11 mouse cellular contexts compared by ENCODE assay signal in genomic region chr17:47689894-47690293, GRCm38 (mm10). TPM values are rescaled to one million over a fixed set of nuclear protein-coding genes. Genes with fewer than 3 reads are reported as not detected.
DNase-seq lines count a peak whose midpoint lies in the region; ATAC-seq and TF ChIP-seq lines count a peak whose summit lies in the region.
"Had no signal": no experiment of that assay in that cellular context is flagged by ENCODE, and none has a peak within 500 bp of the region (broad histone marks: within the 10 kb centered on the region; RNA-seq: fewer than 3 reads in every experiment).

No protein-coding gene starts in this region.

- no peak for TF ChIP-seq POLR2A in cortical plate, adult 2 months (IDR thresholded peaks at IDR 0.05; ENCODE audit: extremely low read depth, insufficient read depth, low read length)

- H3K27ac ChIP-seq in heart, embryonic 15.5 days = no peak overlapping the region
- no peak overlapping the region for H3K27ac ChIP-seq in cortical plate, adult 2 months (ENCODE audit: insufficient read depth, low read length)
- H3K27ac ChIP-seq in forebrain, embryonic 12.5 days = no peak overlapping the region
- no peak overlapping the region for H3K27ac ChIP-seq in liver, embryonic 15.5 days (replicated peaks)

- H3K4me2 ChIP-seq in heart, embryonic 15.5 days = peak overlapping the region; percentile 97; the same call in 1 of the 2 replicates
- H3K4me2 ChIP-seq in forebrain, embryonic 12.5 days = peak overlapping the region; percentile 98
- no peak overlapping the region for H3K4me2 ChIP-seq in liver, embryonic 15.5 days

- no peaks in the 10 kb centered on the region; the same call in 1 of the 2 replicates for H3K27me3 ChIP-seq in heart, embryonic 15.5 days
- H3K27me3 ChIP-seq in forebrain, embryonic 12.5 days = peaks cover 33% of the 10 kb centered on the region
- peaks cover 45% of the 10 kb centered on the region for H3K27me3 ChIP-seq in liver, embryonic 15.5 days

- TF ChIP-seq CTCF in cortical plate, adult 2 months (IDR thresholded peaks at IDR 0.05; ENCODE audit: extremely low read depth, insufficient read depth, low read length) = no peak

- H3K9ac ChIP-seq in heart, embryonic 15.5 days = no peak overlapping the region
- no peak overlapping the region for H3K9ac ChIP-seq in forebrain, embryonic 12.5 days
- no peak overlapping the region for H3K9ac ChIP-seq in liver, embryonic 15.5 days

- peaks cover 6% of the 10 kb centered on the region for H3K36me3 ChIP-seq in heart, embryonic 15.5 days
- peaks cover 4% of the 10 kb centered on the region; the same call in 1 of the 2 replicates for H3K36me3 ChIP-seq in forebrain, embryonic 12.5 days (replicated peaks)
- H3K36me3 ChIP-seq in liver, embryonic 15.5 days (replicated peaks) = peaks cover 22% of the 10 kb centered on the region

- WGBS in heart, embryonic 15.5 days = 81% methylated on average over 8 of the region's 8 CpGs
- 77% methylated on average over 8 of the region's 8 CpGs for WGBS in forebrain, embryonic 12.5 days
- WGBS in liver, embryonic 15.5 days (ENCODE audit: insufficient replicate concordance) = 59% methylated on average over 8 of the region's 8 CpGs

- peaks cover 25% of the 10 kb centered on the region for H3K4me1 ChIP-seq in heart, embryonic 15.5 days (replicated peaks)
- peaks cover 3% of the 10 kb centered on the region; the same call in 1 of the 2 replicates for H3K4me1 ChIP-seq in cortical plate, adult 2 months (ENCODE audit: control insufficient read depth, insufficient read depth, low read length)
- H3K4me1 ChIP-seq in forebrain, embryonic 12.5 days = peaks cover 35% of the 10 kb centered on the region
- H3K4me1 ChIP-seq in liver, embryonic 15.5 days (replicated peaks) = peaks cover 51% of the 10 kb centered on the region

- no peaks in the 10 kb centered on the region for H3K9me3 ChIP-seq in heart, embryonic 15.5 days (replicated peaks)
- H3K9me3 ChIP-seq in forebrain, embryonic 12.5 days = no peaks in the 10 kb centered on the region
- H3K9me3 ChIP-seq in liver, embryonic 15.5 days (replicated peaks) = no peaks in the 10 kb centered on the region

- no peak for DNase-seq in heart, adult 9 months (ENCODE audit: low spot score in 2 of 2)
- DNase-seq in urinary bladder, postnatal 4 days (ENCODE audit: low spot score in 2 of 2) = no peak
- no peak for DNase-seq in lung, postnatal 14 days
- DNase-seq: thymus, postnatal 14 days had no signal

- no peak for ATAC-seq in heart, embryonic 15.5 days (replicated peaks; ENCODE audit: insufficient number of reproducible peaks, insufficient read depth, low FRiP score, low read depth)
- ATAC-seq in forebrain, embryonic 12.5 days (ENCODE audit: low FRiP score) = no peak
- no peak for ATAC-seq in liver, embryonic 15.5 days (ENCODE audit: insufficient read depth)
- ATAC-seq in erythroid progenitor cell, adult 5-6 weeks (replicated peaks; ENCODE audit: low FRiP score, poor library complexity, severe bottlenecking) = no peak

- H3K4me3 ChIP-seq in heart, embryonic 15.5 days = peak overlapping the region; percentile 79; the same call in 1 of the 2 replicates
- H3K4me3 ChIP-seq in cortical plate, adult 2 months (ENCODE audit: insufficient read depth, low read length) = peak overlapping the region; percentile 58; the same call in 1 of the 2 replicates
- H3K4me3 ChIP-seq in forebrain, embryonic 12.5 days (replicated peaks) = no peak overlapping the region
- H3K4me3 ChIP-seq in liver, embryonic 15.5 days (replicated peaks) = 0 out of 2 replicates have a peak overlapping the region, but pooled peaks have one; percentile 86

RNA-seq across cellular contexts. Expression of gene Frs3, which starts 1.1 kb away (rescaled TPM):
- 3.8 and 4.1 TPM in 2 replicates for polyA plus RNA-seq in heart, embryonic 15.5 days (2015; fragmentation: Nextera tagmentation; extraction: Ambion mirVana)
- polyA plus RNA-seq in cortical plate, adult 2 months (2012; rRNA removed) = 35.9 and 40.2 TPM in 2 replicates
- 11.1 and 11.9 TPM in 2 replicates for polyA plus RNA-seq in forebrain, embryonic 12.5 days (2016; fragmentation: Nextera tagmentation; extraction: Ambion mirVana)
- 1.5 and 1.6 TPM in 2 replicates for polyA plus RNA-seq in liver, embryonic 15.5 days (2015; fragmentation: Nextera tagmentation; extraction: Ambion mirVana)
- total RNA-seq in erythroid progenitor cell, adult 5-6 weeks (2015; ENCODE audit: low replicate concordance) = not detected in 2 replicates
- not detected in 2 replicates for total RNA-seq in erythroid progenitor cell, adult 5-6 weeks (2017; ENCODE audit: low replicate concordance)

RNA-seq across cellular contexts. Expression of gene Tomm6, which starts 1.7 kb away (rescaled TPM):
- 260 and 304 TPM in 2 replicates for polyA plus RNA-seq in heart, embryonic 15.5 days (2015; fragmentation: Nextera tagmentation; extraction: Ambion mirVana)
- polyA plus RNA-seq in cortical plate, adult 2 months (2012; rRNA removed) = 164 and 167 TPM in 2 replicates
- polyA plus RNA-seq in forebrain, embryonic 12.5 days (2016; fragmentation: Nextera tagmentation; extraction: Ambion mirVana) = 346 and 368 TPM in 2 replicates
- 193 and 205 TPM in 2 replicates for polyA plus RNA-seq in liver, embryonic 15.5 days (2015; fragmentation: Nextera tagmentation; extraction: Ambion mirVana)
- 44.7 and 48.6 TPM in 2 replicates for total RNA-seq in erythroid progenitor cell, adult 5-6 weeks (2015; ENCODE audit: low replicate concordance)
- total RNA-seq in erythroid progenitor cell, adult 5-6 weeks (2017; ENCODE audit: low replicate concordance) = 2.1 and 3.5 TPM in 2 replicates

RNA-seq across cellular contexts. Expression of gene Gm21981, which starts 4.4 kb away (rescaled TPM):
- 0.19 and 0.49 TPM in 2 replicates for polyA plus RNA-seq in heart, embryonic 15.5 days (2015; fragmentation: Nextera tagmentation; extraction: Ambion mirVana)
- 5.8 and 6.7 TPM in 2 replicates for polyA plus RNA-seq in cortical plate, adult 2 months (2012; rRNA removed)
- polyA plus RNA-seq in forebrain, embryonic 12.5 days (2016; fragmentation: Nextera tagmentation; extraction: Ambion mirVana) = 0.40 and 0.60 TPM in 2 replicates
- 0.07 TPM in 1 of 2 replicates, not detected in the other for polyA plus RNA-seq in liver, embryonic 15.5 days (2015; fragmentation: Nextera tagmentation; extraction: Ambion mirVana)
- total RNA-seq in erythroid progenitor cell, adult 5-6 weeks (2015; ENCODE audit: low replicate concordance) = not detected in 2 replicates
- total RNA-seq in erythroid progenitor cell, adult 5-6 weeks (2017; ENCODE audit: low replicate concordance) = not detected in 2 replicates
- total RNA-seq: hematopoietic stem cell, adult 5-6 weeks had no signal

RNA-seq across cellular contexts. Expression of gene Prickle4, which starts 4.6 kb away (rescaled TPM):
- 0.44 and 0.53 TPM in 2 replicates for polyA plus RNA-seq in heart, embryonic 15.5 days (2015; fragmentation: Nextera tagmentation; extraction: Ambion mirVana)
- polyA plus RNA-seq in cortical plate, adult 2 months (2012; rRNA removed) = 0.59 and 1.3 TPM in 2 replicates
- polyA plus RNA-seq in forebrain, embryonic 12.5 days (2016; fragmentation: Nextera tagmentation; extraction: Ambion mirVana) = 0.91 and 1.0 TPM in 2 replicates
- not detected in 2 replicates for polyA plus RNA-seq in liver, embryonic 15.5 days (2015; fragmentation: Nextera tagmentation; extraction: Ambion mirVana)
- total RNA-seq in erythroid progenitor cell, adult 5-6 weeks (2015; ENCODE audit: low replicate concordance) = not detected in 2 replicates
- total RNA-seq in erythroid progenitor cell, adult 5-6 weeks (2017; ENCODE audit: low replicate concordance) = not detected in 2 replicates

RNA-seq across cellular contexts. Expression of gene Pgc, which starts 36.7 kb away (rescaled TPM):
- 0.40 and 0.81 TPM in 2 replicates for polyA plus RNA-seq in heart, embryonic 15.5 days (2015; fragmentation: Nextera tagmentation; extraction: Ambion mirVana)
- not detected in 2 replicates for polyA plus RNA-seq in cortical plate, adult 2 months (2012; rRNA removed)
- not detected in 2 replicates for polyA plus RNA-seq in forebrain, embryonic 12.5 days (2016; fragmentation: Nextera tagmentation; extraction: Ambion mirVana)
- not detected in 2 replicates for polyA plus RNA-seq in liver, embryonic 15.5 days (2015; fragmentation: Nextera tagmentation; extraction: Ambion mirVana)
- total RNA-seq in erythroid progenitor cell, adult 5-6 weeks (2015; ENCODE audit: low replicate concordance) = not detected in 2 replicates
- not detected in 2 replicates for total RNA-seq in erythroid progenitor cell, adult 5-6 weeks (2017; ENCODE audit: low replicate concordance)
- total RNA-seq: CH12.LX; hematopoietic stem cell, adult 5-6 weeks had no signal
